ENCODE assay signal across 17 mouse cellular contexts in genomic region chr3:53478419-53479046, GRCm38 (mm10). TPM values are rescaled to one million over a fixed set of nuclear protein-coding genes. Genes with fewer than 3 reads are reported as not detected.
A peak's percentile ranks its signal among the peaks of the same experiment; 100 is the strongest.
DNase-seq lines count a peak whose midpoint lies in the region; ATAC-seq and TF ChIP-seq lines count a peak whose summit lies in the region.
"Had no signal": no experiment of that assay in that cellular context is flagged by ENCODE, and none has a peak within 500 bp of the region (broad histone marks: within the 10 kb centered on the region; RNA-seq: fewer than 3 reads in every experiment).

No protein-coding gene starts in this region.

- H3K4me3 ChIP-seq in hindbrain, embryonic 13.5 days = no peak overlapping the region
- H3K4me3 ChIP-seq in hindbrain, embryonic 11.5 days (ENCODE audit: low read depth, low read length) = no peak overlapping the region
- no peak overlapping the region for H3K4me3 ChIP-seq in midbrain, embryonic 11.5 days (ENCODE audit: low read depth, low read length)
- no peak overlapping the region for H3K4me3 ChIP-seq in midbrain, embryonic 10.5 days
- no peak overlapping the region for H3K4me3 ChIP-seq in stomach, postnatal 0 days (ENCODE audit: low read depth, low read length)
- H3K4me3 ChIP-seq: heart, embryonic 13.5 days; myocyte had no signal

- WGBS in hindbrain, embryonic 13.5 days = 96% methylated on average over 30 of the region's 30 CpGs
- 96% methylated on average over 30 of the region's 30 CpGs for WGBS in hindbrain, embryonic 11.5 days
- 96% methylated on average over 30 of the region's 30 CpGs for WGBS in midbrain, embryonic 11.5 days
- WGBS in midbrain, embryonic 10.5 days = 95% methylated on average over 30 of the region's 30 CpGs
- WGBS in stomach, postnatal 0 days = 92% methylated on average over 30 of the region's 30 CpGs

- peaks cover 84% of the 10 kb centered on the region for H3K36me3 ChIP-seq in hindbrain, embryonic 13.5 days
- peaks cover 16% of the 10 kb centered on the region for H3K36me3 ChIP-seq in hindbrain, embryonic 11.5 days (ENCODE audit: control insufficient read depth, insufficient read depth, low read length)
- H3K36me3 ChIP-seq in midbrain, embryonic 11.5 days (ENCODE audit: control insufficient read depth, insufficient read depth, low read length) = peaks cover 29% of the 10 kb centered on the region
- peaks cover 94% of the 10 kb centered on the region for H3K36me3 ChIP-seq in midbrain, embryonic 10.5 days
- H3K36me3 ChIP-seq in stomach, postnatal 0 days (ENCODE audit: control insufficient read depth, insufficient read depth, low read length) = peaks cover 35% of the 10 kb centered on the region

- no peak for ATAC-seq in cerebellum, adult (ENCODE audit: insufficient number of reproducible peaks, low FRiP score, low TSS enrichment)
- ATAC-seq in hindbrain, embryonic 13.5 days (ENCODE audit: low FRiP score) = 0 out of 2 replicates have a peak, but pooled peaks have one; percentile 18
- ATAC-seq in hindbrain, embryonic 11.5 days (ENCODE audit: low FRiP score) = no peak
- ATAC-seq in midbrain, embryonic 11.5 days (ENCODE audit: low FRiP score) = 0 out of 2 replicates have a peak, but pooled peaks have one; percentile 14
- peak; percentile 49 for ATAC-seq in stomach, postnatal 0 days (ENCODE audit: low FRiP score, low TSS enrichment)

- H3K27me3 ChIP-seq in hindbrain, embryonic 13.5 days = no peaks in the 10 kb centered on the region
- H3K27me3 ChIP-seq in hindbrain, embryonic 11.5 days (ENCODE audit: control insufficient read depth, insufficient read depth, low read length) = no peaks in the 10 kb centered on the region
- H3K27me3 ChIP-seq in midbrain, embryonic 11.5 days (ENCODE audit: control insufficient read depth, insufficient read depth, low read length) = no peaks in the 10 kb centered on the region
- peaks cover 3% of the 10 kb centered on the region; the same call in 1 of the 2 replicates for H3K27me3 ChIP-seq in midbrain, embryonic 10.5 days (ENCODE audit: low read depth, poor library complexity, severe bottlenecking)
- H3K27me3 ChIP-seq in stomach, postnatal 0 days (ENCODE audit: control insufficient read depth, insufficient read depth, low read length) = no peaks in the 10 kb centered on the region
- H3K27me3 ChIP-seq: CH12.LX; heart, embryonic 13.5 days had no signal

- TF ChIP-seq CTCF in stomach, postnatal 0 days (IDR thresholded peaks at IDR 0.05; ENCODE audit: low read depth) = no peak

- H3K9me3 ChIP-seq in hindbrain, embryonic 13.5 days = no peaks in the 10 kb centered on the region
- H3K9me3 ChIP-seq in hindbrain, embryonic 11.5 days (ENCODE audit: control insufficient read depth, low read length) = no peaks in the 10 kb centered on the region
- H3K9me3 ChIP-seq in midbrain, embryonic 11.5 days (ENCODE audit: control insufficient read depth, low read length) = no peaks in the 10 kb centered on the region
- no peaks in the 10 kb centered on the region for H3K9me3 ChIP-seq in midbrain, embryonic 10.5 days (replicated peaks)
- H3K9me3 ChIP-seq in stomach, postnatal 0 days (ENCODE audit: control insufficient read depth, low read length) = no peaks in the 10 kb centered on the region
- H3K9me3 ChIP-seq: heart, embryonic 13.5 days had no signal

- no peak overlapping the region for H3K4me2 ChIP-seq in hindbrain, embryonic 13.5 days
- H3K4me2 ChIP-seq in hindbrain, embryonic 11.5 days (replicated peaks; ENCODE audit: low read depth, low read length) = no peak overlapping the region
- H3K4me2 ChIP-seq in midbrain, embryonic 11.5 days = no peak overlapping the region
- no peak overlapping the region for H3K4me2 ChIP-seq in stomach, postnatal 0 days (replicated peaks; ENCODE audit: low read depth)
- H3K4me2 ChIP-seq: heart, embryonic 13.5 days; hindbrain, embryonic 14.5 days had no signal

- H3K4me1 ChIP-seq in hindbrain, embryonic 13.5 days (replicated peaks) = no peaks in the 10 kb centered on the region
- H3K4me1 ChIP-seq in hindbrain, embryonic 11.5 days (replicated peaks; ENCODE audit: control insufficient read depth, insufficient read depth, low read length) = no peaks in the 10 kb centered on the region
- H3K4me1 ChIP-seq in midbrain, embryonic 11.5 days (ENCODE audit: control insufficient read depth, insufficient read depth, low read length) = no peaks in the 10 kb centered on the region
- H3K4me1 ChIP-seq in midbrain, embryonic 10.5 days = no peaks in the 10 kb centered on the region
- no peaks in the 10 kb centered on the region for H3K4me1 ChIP-seq in stomach, postnatal 0 days (replicated peaks; ENCODE audit: control insufficient read depth, insufficient read depth)

- peak; percentile 25 for DNase-seq in cerebellum, adult 11-12 months
- DNase-seq in hindbrain, embryonic 11.5 days (ENCODE audit: low spot score) = no peak
- no peak for DNase-seq in midbrain, embryonic 11.5 days (ENCODE audit: low spot score, missing footprints)
- DNase-seq in midbrain, embryonic 10.5 days (ENCODE audit: low spot score) = no peak
- DNase-seq in stomach, postnatal 0 days (ENCODE audit: low spot score) = no peak
- DNase-seq in retina, postnatal 1 day = no peak
- DNase-seq: gastrocnemius, postnatal 14 days; kidney, postnatal 14 days; thymus, postnatal 25 days had no signal

- no peak overlapping the region for H3K9ac ChIP-seq in hindbrain, embryonic 13.5 days
- no peak overlapping the region for H3K9ac ChIP-seq in hindbrain, embryonic 11.5 days (ENCODE audit: low read depth, low read length)
- H3K9ac ChIP-seq in midbrain, embryonic 11.5 days (ENCODE audit: low read length) = no peak overlapping the region
- H3K9ac ChIP-seq in stomach, postnatal 0 days (ENCODE audit: low read length) = no peak overlapping the region
- H3K9ac ChIP-seq: heart, embryonic 13.5 days; hindbrain, embryonic 14.5 days had no signal

- H3K27ac ChIP-seq in hindbrain, embryonic 13.5 days = no peak overlapping the region
- no peak overlapping the region for H3K27ac ChIP-seq in hindbrain, embryonic 11.5 days (ENCODE audit: low read depth, low read length)
- H3K27ac ChIP-seq in midbrain, embryonic 11.5 days (ENCODE audit: low read depth, low read length) = no peak overlapping the region
- no peak overlapping the region for H3K27ac ChIP-seq in midbrain, embryonic 10.5 days (replicated peaks)
- no peak overlapping the region for H3K27ac ChIP-seq in stomach, postnatal 0 days (replicated peaks)
- H3K27ac ChIP-seq: heart, embryonic 13.5 days; hindbrain, embryonic 14.5 days; macrophage had no signal

- TF ChIP-seq EP300 in stomach, postnatal 0 days (optimal IDR thresholded peaks at IDR 0.05) = no peak

RNA-seq across cellular contexts. Expression of gene Stoml3, which starts 9.9 kb away (rescaled TPM):
- polyA plus RNA-seq in hindbrain, embryonic 13.5 days (2015; fragmentation: Nextera tagmentation; extraction: Ambion mirVana) = not detected in 2 replicates
- polyA plus RNA-seq in hindbrain, embryonic 11.5 days (2014; fragmentation: Nextera tagmentation; extraction: Ambion mirVana) = not detected in 2 replicates
- polyA plus RNA-seq in midbrain, embryonic 11.5 days (2014; fragmentation: Nextera tagmentation; extraction: Ambion mirVana) = not detected in 2 replicates
- not detected in 2 replicates for polyA plus RNA-seq in midbrain, embryonic 10.5 days (2016; fragmentation: Nextera tagmentation; extraction: Ambion mirVana)
- 0.05 TPM in 1 of 2 replicates, not detected in the other for polyA plus RNA-seq in stomach, postnatal 0 days (2015; fragmentation: Nextera tagmentation; extraction: Ambion mirVana)
- polyA plus RNA-seq: heart, embryonic 13.5 days; hindbrain, embryonic 14.5 days; liver, embryonic 16.5 days; macrophage; myocyte had no signal

RNA-seq across cellular contexts. Expression of gene Proser1, which starts 15.1 kb away (rescaled TPM):
- 24.8 and 27.5 TPM in 2 replicates for polyA plus RNA-seq in hindbrain, embryonic 13.5 days (2015; fragmentation: Nextera tagmentation; extraction: Ambion mirVana)
- polyA plus RNA-seq in hindbrain, embryonic 11.5 days (2014; fragmentation: Nextera tagmentation; extraction: Ambion mirVana) = 25.5 and 30.2 TPM in 2 replicates
- polyA plus RNA-seq in midbrain, embryonic 11.5 days (2014; fragmentation: Nextera tagmentation; extraction: Ambion mirVana) = 20.7 and 24.1 TPM in 2 replicates
- polyA plus RNA-seq in midbrain, embryonic 10.5 days (2016; fragmentation: Nextera tagmentation; extraction: Ambion mirVana) = 22.1 and 23.0 TPM in 2 replicates
- 7.9 and 8.1 TPM in 2 replicates for polyA plus RNA-seq in stomach, postnatal 0 days (2015; fragmentation: Nextera tagmentation; extraction: Ambion mirVana)

RNA-seq across cellular contexts. Expression of gene Nhlrc3, which starts 15.4 kb away (rescaled TPM):
- 9.4 and 10.2 TPM in 2 replicates for polyA plus RNA-seq in hindbrain, embryonic 13.5 days (2015; fragmentation: Nextera tagmentation; extraction: Ambion mirVana)
- 8.2 and 9.6 TPM in 2 replicates for polyA plus RNA-seq in hindbrain, embryonic 11.5 days (2014; fragmentation: Nextera tagmentation; extraction: Ambion mirVana)
- polyA plus RNA-seq in midbrain, embryonic 11.5 days (2014; fragmentation: Nextera tagmentation; extraction: Ambion mirVana) = 8.7 and 9.7 TPM in 2 replicates
- polyA plus RNA-seq in midbrain, embryonic 10.5 days (2016; fragmentation: Nextera tagmentation; extraction: Ambion mirVana) = 11.4 and 12.0 TPM in 2 replicates
- polyA plus RNA-seq in stomach, postnatal 0 days (2015; fragmentation: Nextera tagmentation; extraction: Ambion mirVana) = 8.6 and 9.0 TPM in 2 replicates

Comparison
In these comparisons a context has a peak if more than half of its experiments do, and no peak if none do; other contexts are left out.
1. ATAC-seq: peak in hindbrain, embryonic 13.5 days (single experiment), midbrain, embryonic 11.5 days (single experiment) and stomach, postnatal 0 days (single experiment); none in cerebellum, adult (single experiment) and hindbrain, embryonic 11.5 days (single experiment).